Mouse (Mus musculus): Measurements from ENCODE around the gene Arntl.

- TF ChIP-seq CTCF (conservative IDR thresholded peaks at IDR 0.05; ENCODE audit: insufficient read depth, insufficient read length, low read depth, low read length) (peak; percentile 83), POLR2A (IDR thresholded peaks at IDR 0.05; ENCODE audit: low read depth, low read length) (no peak)
These were observed 61.0 kb downstream of the Arntl start for GRCm38 (mm10) chr7:113268287-113268686.
